Mouse (Mus musculus) embryo, embryonic 11 days (tissue): Measurements from ENCODE around the gene Fbxo2.
"Not testable (repeated sequence)": the region's sequence is repeated elsewhere in the genome, so short reads cannot be mapped to it uniquely, and the experiment has no call there.

Source experiments
- DNase-seq: peaks from one replicate; pipeline ENCODE4 v3.0.0-alpha.2; 2015

The Fbxo2 gene

DNA sequence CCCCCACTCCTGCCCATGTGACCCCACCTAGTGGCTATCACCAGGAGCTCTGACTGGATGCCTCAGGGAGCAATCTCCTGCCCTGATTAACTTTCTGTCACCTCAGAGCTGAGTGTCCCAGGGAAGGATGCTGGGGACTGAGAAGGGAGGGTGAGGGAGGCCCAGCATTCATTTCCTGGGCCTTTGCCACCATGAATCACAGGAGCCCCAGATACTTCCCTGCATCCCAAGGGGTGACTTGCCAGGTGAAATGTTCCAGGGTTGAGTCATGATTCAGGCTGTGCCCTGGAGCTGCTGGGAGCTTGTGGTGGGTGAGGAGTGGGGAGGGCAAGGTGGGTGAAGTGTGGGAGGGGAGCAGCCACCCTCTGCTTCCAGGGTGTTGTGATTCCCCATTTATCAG is 17.3 kb downstream of the Fbxo2 start:
- DNase-seq = no peak

DNA sequence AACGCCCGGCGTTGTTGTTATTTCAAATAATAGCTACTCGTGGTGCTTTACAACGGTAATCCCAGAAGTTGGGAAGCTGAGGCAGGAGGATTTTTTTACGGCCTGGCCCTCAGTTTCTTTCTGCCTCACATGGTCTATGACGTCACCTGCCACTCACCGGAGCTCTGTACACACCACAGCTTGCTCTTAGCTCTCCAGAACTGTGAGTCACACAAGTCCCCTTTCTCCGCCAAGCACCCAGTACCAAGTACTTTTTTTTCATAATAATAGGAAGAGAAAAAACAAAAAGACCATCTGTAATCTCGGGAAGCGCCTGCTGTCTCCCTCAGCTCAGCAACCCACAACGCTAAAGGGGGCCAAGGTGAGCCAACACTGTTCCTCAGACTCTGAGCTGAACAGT is 21.1 kb downstream of the Fbxo2 start:
- DNase-seq = no peak

DNA sequence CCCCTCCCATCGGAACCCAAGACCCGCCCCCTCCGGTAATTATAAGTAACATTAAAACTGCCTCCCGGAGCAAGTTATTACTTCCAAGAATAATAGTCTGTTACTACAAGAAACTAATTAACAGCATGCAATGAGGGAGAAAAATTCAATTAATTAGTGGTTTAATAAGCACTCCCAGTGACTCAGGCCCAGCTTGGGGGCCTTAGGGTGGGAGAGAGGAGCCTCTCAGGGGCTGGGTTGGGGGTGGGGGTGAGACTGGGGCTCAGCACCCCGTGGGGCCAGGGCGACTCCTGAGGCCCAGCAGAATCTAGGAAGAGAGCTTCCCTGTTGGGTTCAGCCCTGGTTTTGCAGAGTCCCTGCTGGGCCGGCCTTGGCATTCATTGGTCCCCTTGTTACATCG is 21.9 kb downstream of the Fbxo2 start:
- no peak for DNase-seq

DNA sequence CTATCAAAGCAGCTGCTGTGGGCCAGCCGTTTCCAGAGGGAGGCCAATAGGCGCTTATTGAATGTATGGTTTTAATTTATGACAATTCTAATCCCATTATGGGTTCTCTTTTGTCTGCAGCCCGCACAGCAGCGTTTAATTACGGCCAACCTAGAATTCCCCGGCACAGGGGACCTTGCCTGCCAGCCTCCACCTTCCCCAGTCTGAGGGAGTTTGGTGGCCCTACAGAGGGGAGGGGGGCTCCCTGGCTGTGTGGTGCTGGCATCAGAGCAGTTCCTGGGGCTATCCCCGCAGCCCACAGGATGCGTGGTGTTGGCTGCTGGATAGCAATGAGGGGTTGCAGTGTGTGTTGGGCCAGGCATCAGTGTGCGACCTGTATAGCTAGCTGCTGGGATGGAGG is 24.1 kb downstream of the Fbxo2 start:
- DNase-seq = no peak

DNA sequence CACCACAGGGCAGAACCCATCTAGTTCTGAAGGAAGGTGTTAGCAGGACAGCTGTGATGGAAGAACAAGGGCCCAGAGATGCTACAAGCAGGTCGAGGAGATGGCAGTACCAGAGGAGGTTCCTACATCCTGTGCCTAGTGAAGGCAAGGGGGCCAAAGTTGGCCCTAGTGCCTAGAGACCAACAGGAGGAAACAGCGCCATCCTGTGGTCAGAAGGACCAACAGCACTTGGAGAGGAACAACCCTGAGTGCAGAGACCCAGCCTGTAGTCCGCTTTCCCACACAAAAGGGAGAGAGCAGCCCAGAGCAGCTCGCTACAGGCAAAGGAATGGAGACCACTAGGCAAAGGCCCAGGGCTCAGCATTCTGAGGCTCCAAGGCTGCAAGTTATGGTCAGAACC is 25.4 kb downstream of the Fbxo2 start:
- DNase-seq = no peak

DNA sequence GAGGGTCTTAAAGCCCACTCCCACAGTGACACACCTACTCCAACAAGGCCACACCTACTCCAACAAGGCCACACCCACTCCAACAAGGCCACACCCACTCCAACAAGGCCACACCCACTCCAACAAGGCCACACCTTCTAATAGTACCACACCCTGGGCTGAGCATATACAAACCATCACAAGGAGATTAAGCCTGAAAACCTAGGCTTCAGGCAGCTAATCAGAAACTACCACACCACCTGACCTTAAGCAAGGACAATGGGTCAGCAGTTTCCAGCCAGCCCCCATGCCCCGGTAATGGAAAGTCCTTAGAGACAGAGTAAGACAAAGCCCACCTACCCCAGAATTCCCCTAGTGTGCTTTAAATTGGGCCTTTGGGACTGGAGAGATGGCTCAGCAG is 28.3 kb downstream of the Fbxo2 start:
- DNase-seq = not testable (repeated sequence)

DNA sequence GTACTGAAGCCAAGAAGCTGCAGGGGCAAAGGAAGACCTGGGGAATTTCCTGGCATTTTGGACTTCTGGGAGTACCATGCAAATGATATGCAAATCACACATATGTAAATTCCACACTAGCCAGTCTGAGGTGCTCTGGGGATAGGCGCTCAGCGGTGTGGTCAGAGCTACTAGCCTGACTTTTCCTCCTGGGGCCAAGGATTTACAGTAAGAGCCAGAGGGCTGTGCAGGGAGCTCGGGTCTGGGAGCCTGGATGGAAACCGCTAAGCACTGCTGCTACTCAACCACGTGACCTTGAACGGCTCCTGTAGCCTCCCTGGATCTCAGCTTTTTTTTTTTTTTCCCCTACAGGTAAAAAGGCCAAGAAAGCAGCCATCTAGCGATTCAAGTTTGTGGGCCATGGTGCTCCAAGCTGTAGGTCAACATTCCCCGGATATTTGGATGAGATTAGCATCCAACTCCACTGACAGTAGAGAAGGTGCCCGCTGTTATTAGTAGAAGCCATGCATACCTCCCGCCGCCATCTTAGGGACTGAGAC is 32.4 kb downstream of the Fbxo2 start:
- DNase-seq = no peak

DNA sequence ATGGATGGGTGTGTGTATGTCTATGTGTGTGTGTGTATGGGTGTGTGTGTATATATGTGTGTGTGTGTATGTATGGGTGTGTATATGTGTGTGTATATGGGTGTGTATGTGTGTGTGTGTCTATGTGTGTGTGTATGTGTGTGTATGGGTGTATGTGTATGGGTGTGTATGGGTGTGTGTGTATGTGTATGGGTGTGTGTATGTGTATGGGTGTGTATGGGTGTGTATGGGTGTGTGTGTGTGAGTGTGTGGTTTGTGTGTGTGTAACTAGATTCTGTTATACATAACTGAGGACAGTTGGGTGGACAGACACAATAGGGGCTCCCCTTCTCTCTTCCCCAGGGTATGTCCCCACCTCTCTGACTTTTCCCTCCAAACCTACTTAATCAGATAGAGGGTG is 34.0 kb downstream of the Fbxo2 start:
- no peak for DNase-seq

DNA sequence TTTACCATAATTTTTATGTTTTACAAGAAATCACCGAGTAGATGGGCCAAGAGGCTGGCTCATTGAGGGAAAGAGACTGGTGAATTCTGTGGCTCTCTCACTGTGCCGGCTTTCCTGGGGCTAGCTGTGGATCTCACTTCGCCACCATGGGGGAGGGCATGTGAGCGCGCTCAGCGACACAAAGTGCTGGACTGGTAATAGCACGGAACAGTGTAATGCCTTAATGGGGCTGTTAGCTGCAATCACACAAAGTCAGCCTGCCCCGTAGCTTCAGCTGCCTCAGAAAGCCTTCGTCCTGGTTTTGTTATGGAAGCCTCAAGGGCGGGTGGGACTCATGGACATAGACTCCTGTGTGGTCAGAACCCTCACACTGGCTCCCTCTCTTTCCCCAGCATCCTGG is 38.3 kb downstream of the Fbxo2 start:
- DNase-seq = no peak

DNA sequence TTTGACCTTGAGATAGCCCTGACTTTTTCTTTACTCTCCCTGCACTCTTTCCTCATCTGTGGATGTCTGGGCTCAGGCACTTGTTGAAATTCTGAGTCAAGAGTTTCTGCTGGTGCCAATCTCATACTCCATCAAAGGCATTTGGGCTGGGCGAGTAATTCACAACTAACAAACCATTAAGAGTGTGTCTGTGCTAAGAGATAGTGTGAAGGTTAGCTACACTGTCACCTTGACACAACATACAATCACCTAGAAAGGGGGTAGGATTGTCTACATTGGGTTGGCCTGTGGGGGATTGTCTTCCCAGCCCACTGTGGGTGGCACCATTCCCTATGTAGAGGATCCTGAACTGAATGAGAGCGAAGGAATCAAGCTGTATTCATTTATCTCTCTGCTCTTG is 43.1 kb downstream of the Fbxo2 start:
- DNase-seq = no peak

DNA sequence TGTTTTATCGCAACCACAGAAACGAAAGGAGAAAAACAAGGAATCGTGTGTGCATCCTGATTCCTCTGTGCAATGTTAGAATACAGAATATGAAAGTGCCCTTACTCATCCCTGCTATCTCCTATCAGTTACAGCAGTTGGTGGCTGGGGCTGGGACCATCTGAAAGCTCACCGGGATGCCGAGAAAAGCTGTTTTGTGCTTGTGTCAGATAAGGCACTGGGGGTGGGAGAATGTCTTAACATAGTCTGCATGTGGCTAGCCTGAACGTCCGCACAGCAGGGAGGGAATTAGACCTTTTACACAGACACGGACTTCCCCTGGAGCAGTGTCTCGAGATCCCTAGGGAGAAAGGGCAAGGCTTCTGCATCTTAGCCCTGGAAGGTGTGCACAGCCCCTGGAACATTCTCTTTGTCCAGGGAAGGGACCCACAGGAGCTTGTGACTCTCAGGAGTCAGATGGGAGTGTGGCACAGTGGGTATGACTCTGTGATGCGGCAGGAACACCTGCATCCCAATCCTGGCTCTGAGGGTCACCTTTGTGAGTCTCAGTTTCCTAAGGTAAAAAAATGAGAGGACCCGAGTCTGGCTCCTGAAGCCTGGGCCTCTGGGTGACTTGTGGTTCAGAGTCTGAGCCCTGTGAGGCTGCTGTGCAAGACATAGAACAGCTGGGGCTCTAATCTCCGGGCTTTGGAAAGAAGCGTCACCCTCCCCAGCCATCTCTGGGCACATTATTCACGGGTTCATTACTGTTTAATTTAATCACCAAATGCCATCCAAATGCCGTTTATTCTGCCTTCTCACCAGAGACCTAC is 43.8 kb downstream of the Fbxo2 start:
- DNase-seq = no peak

DNA sequence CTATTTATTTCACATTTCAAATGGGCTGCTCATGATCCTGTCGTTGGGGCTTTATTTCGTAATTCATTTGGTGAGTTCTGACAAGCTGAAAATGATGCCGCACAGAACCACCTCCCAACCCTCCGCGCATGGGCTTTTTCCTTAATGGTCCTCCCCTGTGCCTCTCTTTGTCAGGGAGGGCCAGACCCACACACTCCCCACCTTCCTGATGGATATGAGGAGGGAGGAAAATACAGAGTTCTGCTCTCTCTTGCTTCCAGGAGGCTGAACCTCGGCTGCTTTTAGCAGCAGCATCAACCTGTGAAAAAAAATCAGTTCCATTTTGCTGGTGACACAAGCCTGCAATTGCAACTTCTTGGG is 44.4 kb downstream of the Fbxo2 start:
- no peak for DNase-seq

DNA sequence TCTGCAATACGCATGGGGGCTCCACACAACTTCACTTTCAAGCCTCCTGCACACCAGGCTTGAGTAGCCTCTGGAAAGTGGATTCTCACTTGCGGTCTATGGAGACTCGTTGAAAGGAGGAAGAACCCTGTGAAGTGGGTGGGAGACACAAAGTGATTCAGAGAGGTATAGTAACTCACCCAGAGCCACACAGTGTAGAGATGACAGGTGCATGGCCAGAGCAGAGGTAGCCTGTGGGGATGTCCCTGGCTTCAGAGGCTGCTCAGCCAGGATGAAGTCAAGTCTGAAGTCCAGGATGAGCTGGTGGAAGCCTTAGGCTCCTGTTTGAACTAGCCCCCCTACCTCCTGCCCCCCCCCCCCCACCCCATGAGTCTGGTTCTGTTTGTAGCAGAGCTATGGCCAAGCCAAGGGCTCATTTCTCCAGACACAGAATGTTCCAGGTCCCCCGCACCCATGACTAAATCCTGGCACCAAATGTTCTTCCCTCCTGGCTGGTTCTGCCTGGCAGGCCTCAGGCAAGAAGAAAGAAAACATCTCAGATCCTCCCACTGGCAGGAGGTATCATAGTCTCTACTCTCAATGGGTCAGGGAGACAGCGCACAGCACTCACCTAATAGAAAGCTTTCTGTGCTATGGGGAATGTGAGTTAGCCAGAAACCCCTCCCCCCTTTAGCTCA is 54.2 kb downstream of the Fbxo2 start:
- DNase-seq = no peak

DNA sequence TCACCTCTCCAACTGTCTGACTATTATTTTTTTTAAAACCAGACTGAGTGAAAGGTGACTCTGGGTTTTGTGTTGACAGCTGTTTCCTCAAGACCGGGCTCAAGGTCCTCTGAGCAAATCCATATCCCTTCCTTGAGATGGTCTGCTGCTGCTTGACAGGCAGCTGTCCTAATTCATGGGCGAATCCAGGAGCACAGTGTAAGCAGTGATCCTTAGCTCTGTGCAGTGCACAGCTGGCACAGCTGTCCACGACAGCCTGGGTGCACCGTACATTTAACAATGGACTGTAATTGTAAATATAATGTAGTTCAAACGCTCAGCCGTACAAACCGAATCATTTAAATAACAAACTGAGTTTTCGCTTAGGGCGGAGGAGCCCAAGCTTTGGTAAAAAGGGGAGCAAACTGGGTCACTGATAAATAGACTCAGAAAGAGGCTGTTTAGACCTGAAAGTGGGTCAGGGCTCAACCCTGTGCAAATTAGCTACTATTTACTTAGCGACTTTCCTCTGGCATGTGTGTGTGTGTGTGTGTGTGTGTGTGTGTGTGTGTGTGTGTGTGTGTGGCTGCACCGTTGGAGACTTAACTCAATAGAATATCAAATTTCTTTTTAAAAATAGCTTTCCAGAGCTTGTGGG is 55.0 kb downstream of the Fbxo2 start:
- no peak for DNase-seq
